Mouse (Mus musculus) heart, postnatal 10 days (tissue): Measurements from ENCODE around the gene Eqtn. TPM values are rescaled to one million over a fixed set of nuclear protein-coding genes. Genes with fewer than 3 reads are reported as not detected.

ENCODE experiments used
- DNase-seq, 2 experiments: peaks; one replicate each; pipeline ENCODE4 v3.0.0; 2021
- intact Hi-C: fragments of 180-260 bp; cut with DNase I; formaldehyde crosslinking; loops from one replicate; pipeline ENCODE4 v1.15.1; 2025
- total RNA-seq, 2 experiments: library from RNA; stranded (reverse); gene quantifications; 2 replicates each; pipeline ENCODE4 v1.2.3; 2021

Gene Eqtn
- total RNA-seq = not detected

DNA sequence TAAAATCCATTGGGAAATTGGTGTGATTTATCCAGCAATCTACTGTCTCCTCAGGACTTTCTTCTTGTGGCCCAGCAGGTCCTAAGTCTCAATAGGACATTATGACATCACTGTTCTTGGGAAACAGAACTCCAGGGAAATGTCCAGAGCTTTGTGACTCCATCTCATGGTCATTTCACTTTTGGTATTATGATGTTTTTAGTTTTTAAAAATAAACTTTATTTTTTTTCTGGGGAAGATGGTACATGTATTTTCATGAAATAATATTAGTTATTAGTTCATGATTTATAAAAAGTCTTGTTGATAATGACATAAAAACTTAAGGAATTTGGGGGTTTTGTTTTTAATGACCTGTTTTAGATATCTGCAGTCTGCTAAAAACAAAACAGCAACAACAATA lies at the start of gene Eqtn:
Gene Eqtn, minus strand, starts transcription at position 101 of the 400 bp plus-strand sequence.
- intact Hi-C loops = no loop called here
- DNase-seq = no peak

DNA sequence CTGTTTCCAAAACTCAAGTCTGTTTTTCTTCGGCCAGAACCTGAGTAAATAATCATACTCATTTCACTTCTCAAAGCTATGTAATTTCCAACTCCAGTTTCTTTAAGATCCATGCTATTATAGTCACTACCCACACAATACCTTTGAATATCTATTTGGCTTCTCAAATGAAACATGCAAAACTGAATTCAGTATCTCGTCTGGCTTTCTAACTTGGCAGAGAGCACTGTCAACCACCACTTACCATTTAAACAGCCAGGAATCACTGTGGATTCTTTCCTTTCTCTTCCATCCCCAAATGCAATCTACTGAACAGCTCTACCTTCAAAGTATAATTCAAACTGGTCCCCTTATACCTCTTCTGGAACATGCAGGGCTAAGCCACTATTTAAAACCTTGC lies 44.7 kb upstream of the Eqtn start:
- no peak for DNase-seq
- intact Hi-C loops = no loop called here

DNA sequence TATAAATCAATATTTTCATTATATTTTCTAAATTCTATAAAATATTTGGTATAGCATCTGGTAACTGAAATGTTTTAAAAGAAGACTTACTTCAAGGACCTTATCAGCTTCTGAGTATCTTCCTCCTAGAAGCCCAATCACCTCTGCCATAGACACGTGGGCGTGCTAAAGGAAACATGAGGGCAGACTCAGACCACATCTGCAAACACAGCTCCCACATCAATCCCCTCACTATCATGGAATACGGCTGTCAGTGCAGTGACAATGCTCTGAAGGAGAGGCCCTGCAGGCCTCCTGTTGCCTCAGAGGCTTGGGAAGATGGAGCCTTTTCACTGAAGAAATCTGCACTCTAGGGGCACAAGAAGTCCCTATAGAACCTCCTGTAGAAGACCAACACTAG lies 24.1 kb upstream of the Eqtn start:
- intact Hi-C loops = no loop called here
- no peak for DNase-seq

DNA sequence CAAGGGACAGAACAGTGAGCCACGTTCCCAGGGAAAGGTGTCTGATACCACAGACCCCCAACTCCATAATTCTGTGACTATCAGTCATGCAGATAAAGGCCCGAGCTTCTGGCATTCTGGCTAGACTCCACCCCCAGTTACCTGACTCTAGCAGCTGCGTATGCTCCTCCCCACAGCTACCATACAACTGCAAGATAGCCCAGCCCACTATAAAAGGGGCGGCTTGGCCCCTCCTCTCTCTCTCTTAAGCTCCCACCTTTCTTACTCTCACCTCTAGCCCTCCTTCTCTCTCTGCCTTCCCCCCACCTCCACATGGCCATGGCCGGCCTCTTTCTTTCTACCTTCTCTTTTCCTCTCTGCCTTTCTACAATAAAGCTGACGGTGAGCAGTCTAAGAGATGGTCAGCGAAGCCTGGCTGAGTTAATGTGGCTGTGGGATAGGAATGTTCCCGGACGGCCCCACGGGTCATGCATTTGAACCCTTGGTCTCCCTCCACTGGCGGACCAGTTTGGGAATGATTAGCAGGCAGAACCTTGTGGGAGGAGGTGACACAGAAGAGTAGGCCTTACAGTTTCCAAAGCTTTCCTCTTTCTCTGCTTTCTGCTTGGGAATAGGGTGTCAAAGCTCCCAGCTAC lies 12.7 kb upstream of the Eqtn start:
- DNase-seq = no peak

DNA sequence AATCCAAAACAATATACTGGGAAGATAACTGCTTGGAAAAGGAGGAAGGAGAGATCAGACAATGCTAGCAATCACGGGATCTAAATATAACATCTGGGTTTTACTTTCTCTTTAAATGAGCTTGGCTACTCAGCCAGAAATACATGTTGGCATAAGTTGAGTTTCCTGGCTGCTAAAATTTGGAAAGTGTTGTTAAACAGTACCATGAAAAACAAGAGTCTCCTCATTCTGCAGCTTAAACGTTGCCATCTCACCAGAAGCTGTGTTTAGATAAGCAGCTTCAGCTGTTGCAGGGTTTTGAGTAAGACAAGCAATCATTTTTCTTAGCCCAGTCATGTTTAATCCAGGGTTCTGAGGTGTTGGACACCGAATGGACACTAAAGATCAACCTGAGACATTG lies 26.9 kb downstream of the Eqtn start:
- intact Hi-C loops = loop anchor here (5.0 kb wide), 1 partner anchor 234 kb away; no protein-coding TSS in a partner anchor
- DNase-seq = no peak

More for the DNA sequence above, 12.7 kb upstream of the Eqtn start:
- intact Hi-C loops = no loop called here

DNA sequence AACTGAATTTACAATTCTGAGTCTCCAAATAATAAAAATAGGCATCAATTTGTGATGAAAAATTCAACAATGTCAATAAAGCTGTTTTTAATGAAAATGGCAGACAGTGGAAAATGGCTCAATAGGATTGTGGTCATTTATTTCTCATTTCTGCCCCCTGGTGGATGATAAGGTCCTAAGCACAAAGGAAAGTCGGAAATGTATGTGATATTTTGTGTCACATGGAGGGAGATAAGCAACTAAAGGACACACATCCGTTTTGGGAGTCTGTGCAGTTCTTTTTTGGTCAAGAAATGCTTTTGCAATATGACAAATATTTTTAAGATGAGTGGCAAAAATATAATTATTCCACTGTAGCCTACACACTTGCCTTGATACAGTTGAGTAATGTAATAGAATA lies 27.9 kb downstream of the Eqtn start:
- intact Hi-C loops = loop anchor here (5.0 kb wide), 1 partner anchor 233 kb away; no protein-coding TSS in a partner anchor
- DNase-seq = peak; percentile 46 to 59

Other genes with a start within 250 kb of the Eqtn start
- gene Tek, start 189.6 kb downstream of the Eqtn start, total RNA-seq = 10 to 100 TPM; 61.1 to 69.4 TPM
- 10 to 100 TPM; 13.4 to 15.7 TPM for gene Mysm1, start 50.3 kb upstream of the Eqtn start, total RNA-seq
- 10 to 100 TPM; 58.9 to 65.6 TPM for gene Jun, start 123.4 kb upstream of the Eqtn start, total RNA-seq